Mouse (Mus musculus): ENCODE measurements at regions not wholly inside any gene's neighbourhood (a gene's known extent, or its start where the extent isn't known, plus 50 kb on each side); places are given as distances from the start of the nearest gene placed in this dataset.

DNA sequence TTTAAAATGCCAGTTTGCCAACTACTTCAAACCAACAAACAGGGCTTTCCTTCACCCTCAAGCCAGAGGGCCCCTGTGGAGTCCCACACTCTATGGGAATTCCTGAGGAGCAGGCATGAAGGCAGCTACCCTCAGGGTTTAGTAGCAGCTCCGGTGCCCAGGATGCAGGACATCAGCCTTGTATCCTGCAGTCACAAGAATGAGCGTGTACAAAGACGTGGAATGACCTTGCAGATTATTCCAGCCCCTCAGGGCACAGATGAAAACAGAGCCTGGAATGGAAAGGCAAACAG lies 143.2 kb upstream of the Car8 start:
- Histone ChIP-seq H3K27me3 (ENCODE audit: control insufficient read depth, insufficient read depth, low read length) (no peaks in the 10 kb centered on the region), H3K9ac (replicated peaks; ENCODE audit: low read depth, low read length) (no peak overlapping the region), H3K27ac (ENCODE audit: low read length) (no peak overlapping the region), H3K9me3 (ENCODE audit: control insufficient read depth, low read depth, low read length) (no peaks in the 10 kb centered on the region), H3K4me2 (replicated peaks; ENCODE audit: low read depth, low read length) (no peak overlapping the region), H3K36me3 (ENCODE audit: control insufficient read depth, insufficient read depth, low read length) (no peaks in the 10 kb centered on the region), H3K4me3 (ENCODE audit: low read depth, low read length) (no peak overlapping the region), H3K4me1 (ENCODE audit: control insufficient read depth, insufficient read depth, low read length) (no peaks in the 10 kb centered on the region)
- WGBS, result 84% methylated on average over 3 of the region's 3 CpGs
- no peak for ATAC-seq (ENCODE audit: insufficient number of reproducible peaks, insufficient read depth, low FRiP score, low read depth)

GRCm38 (mm10) chr4:8381408-8382124 lies 142.7 kb upstream of the Car8 start:
- 34% methylated on average over 13 of the region's 13 CpGs for WGBS
- no peaks in the 10 kb centered on the region for H3K9me3 ChIP-seq (ENCODE audit: control insufficient read depth, low read depth, low read length)
- H3K9ac ChIP-seq (replicated peaks; ENCODE audit: low read depth, low read length), result no peak overlapping the region
- H3K36me3 ChIP-seq (ENCODE audit: control insufficient read depth, insufficient read depth, low read length), result no peaks in the 10 kb centered on the region
- H3K4me2 ChIP-seq (replicated peaks; ENCODE audit: low read depth, low read length), result no peak overlapping the region
- no peak overlapping the region for H3K27ac ChIP-seq (ENCODE audit: low read length)
- no peak overlapping the region for H3K4me3 ChIP-seq (ENCODE audit: low read depth, low read length)
- H3K4me1 ChIP-seq (ENCODE audit: control insufficient read depth, insufficient read depth, low read length), result no peaks in the 10 kb centered on the region
- no peaks in the 10 kb centered on the region for H3K27me3 ChIP-seq (ENCODE audit: control insufficient read depth, insufficient read depth, low read length)
- no peak for ATAC-seq (ENCODE audit: insufficient number of reproducible peaks, insufficient read depth, low FRiP score, low read depth)

DNA sequence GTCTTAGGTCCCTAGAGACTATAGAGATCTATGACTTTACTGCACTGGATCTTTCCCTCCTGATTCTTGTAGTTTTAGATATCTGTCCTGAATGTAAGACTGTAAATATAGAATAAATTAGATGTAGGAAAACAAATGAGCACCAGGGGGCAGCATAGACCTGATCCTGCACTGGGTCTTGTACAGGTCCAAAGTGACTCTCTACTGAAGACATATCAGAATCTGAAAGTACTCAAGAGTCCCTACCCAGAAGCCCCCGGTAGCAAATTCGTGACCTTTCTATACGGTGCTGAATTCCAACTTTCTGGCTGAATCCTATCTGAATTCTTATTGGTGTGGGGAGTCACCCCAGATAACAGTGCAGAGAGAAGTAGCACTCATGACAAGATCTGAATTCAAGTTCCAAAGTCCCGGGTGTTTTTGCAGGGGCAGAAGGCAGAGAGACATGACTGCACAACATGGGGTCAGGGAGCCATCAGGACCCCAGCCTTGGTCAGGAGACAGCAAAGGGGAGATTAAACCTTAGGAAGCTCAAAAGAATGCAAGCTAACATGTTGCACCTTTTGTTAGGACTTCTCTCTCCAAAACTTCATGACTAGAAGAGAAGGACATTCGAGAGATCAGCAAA lies 142.0 kb upstream of the Car8 start:
- H3K27ac ChIP-seq (ENCODE audit: low read length), result no peak overlapping the region
- 48% methylated on average over 5 of the region's 5 CpGs for WGBS
- peak; percentile 46; the same call in 1 of the 2 replicates for ATAC-seq (ENCODE audit: insufficient number of reproducible peaks, insufficient read depth, low FRiP score, low read depth)

DNA sequence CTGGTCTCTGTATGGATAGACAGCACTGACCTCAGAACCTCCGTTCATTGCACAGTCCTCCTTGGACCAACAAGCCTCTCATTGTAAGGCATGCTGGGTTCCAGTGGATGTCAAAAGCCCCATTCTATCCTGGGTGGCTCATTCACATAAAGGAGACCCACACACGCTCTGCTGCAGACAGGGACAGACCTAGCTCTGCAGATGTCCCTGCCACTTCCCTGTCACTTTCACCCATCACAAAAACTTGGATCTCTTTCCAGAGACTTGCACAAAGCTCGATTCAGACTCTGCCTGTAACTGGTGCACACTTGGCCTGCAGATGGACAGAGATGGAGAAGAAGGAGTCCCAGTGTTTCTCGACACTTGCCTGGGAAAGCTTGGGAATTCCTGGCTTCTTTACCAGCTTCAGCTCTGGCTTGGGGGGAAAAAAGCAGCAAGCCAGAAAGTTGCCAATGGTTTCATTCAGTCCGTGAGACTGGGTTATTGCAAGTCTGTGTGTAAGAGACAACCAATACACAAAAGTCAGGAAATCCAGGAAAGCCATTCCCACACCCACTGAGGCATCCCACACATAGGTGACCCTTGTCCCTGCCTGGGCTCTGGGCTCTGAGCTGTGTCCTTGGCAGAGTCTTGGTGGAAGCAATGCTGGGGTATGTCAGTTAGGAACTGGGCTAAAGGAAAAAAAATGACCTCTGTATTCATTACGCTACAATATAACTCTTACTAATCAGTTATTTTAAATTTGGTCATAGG lies 136.1 kb upstream of the Car8 start:
- Histone ChIP-seq H3K9me3 (ENCODE audit: control insufficient read depth, low read depth, low read length) (no peaks in the 10 kb centered on the region), H3K9ac (replicated peaks; ENCODE audit: low read depth, low read length) (no peak overlapping the region), H3K27me3 (ENCODE audit: control insufficient read depth, insufficient read depth, low read length) (no peaks in the 10 kb centered on the region), H3K4me2 (replicated peaks; ENCODE audit: low read depth, low read length) (no peak overlapping the region), H3K4me1 (ENCODE audit: control insufficient read depth, insufficient read depth, low read length) (no peaks in the 10 kb centered on the region), H3K36me3 (ENCODE audit: control insufficient read depth, insufficient read depth, low read length) (no peaks in the 10 kb centered on the region), H3K27ac (ENCODE audit: low read length) (no peak overlapping the region), H3K4me3 (ENCODE audit: low read depth, low read length) (no peak overlapping the region)
- 82% methylated on average over 6 of the region's 6 CpGs for WGBS
- ATAC-seq (ENCODE audit: insufficient number of reproducible peaks, insufficient read depth, low FRiP score, low read depth), result no peak

More for the DNA sequence above, 142.0 kb upstream of the Car8 start:
- Histone ChIP-seq H3K36me3 (ENCODE audit: control insufficient read depth, insufficient read depth, low read length) (no peaks in the 10 kb centered on the region), H3K9me3 (ENCODE audit: control insufficient read depth, low read depth, low read length) (no peaks in the 10 kb centered on the region), H3K4me3 (ENCODE audit: low read depth, low read length) (no peak overlapping the region), H3K4me1 (ENCODE audit: control insufficient read depth, insufficient read depth, low read length) (no peaks in the 10 kb centered on the region), H3K9ac (replicated peaks; ENCODE audit: low read depth, low read length) (no peak overlapping the region), H3K4me2 (replicated peaks; ENCODE audit: low read depth, low read length) (no peak overlapping the region), H3K27me3 (ENCODE audit: control insufficient read depth, insufficient read depth, low read length) (no peaks in the 10 kb centered on the region)

DNA sequence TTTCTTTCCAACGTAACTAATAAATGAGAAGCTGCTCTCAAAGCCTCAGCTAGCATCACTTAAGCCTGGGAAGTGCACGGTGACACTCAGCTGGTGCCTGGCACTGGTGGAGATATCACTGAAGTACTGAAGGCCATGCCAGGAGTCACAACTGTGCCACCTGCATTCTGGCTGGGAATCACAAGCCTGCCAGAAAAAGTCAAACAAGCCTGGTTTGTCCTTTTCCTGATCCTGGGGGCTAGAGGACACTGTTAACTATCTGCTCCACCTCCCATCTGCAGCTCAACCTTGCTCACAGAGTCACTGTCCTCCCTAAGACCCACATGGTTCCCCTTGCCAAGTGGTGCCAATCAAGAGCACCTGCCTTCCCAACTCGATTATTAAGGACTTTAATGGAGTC lies 135.2 kb upstream of the Car8 start:
- Histone ChIP-seq H3K36me3 (ENCODE audit: control insufficient read depth, insufficient read depth, low read length) (no peaks in the 10 kb centered on the region), H3K27me3 (ENCODE audit: control insufficient read depth, insufficient read depth, low read length) (no peaks in the 10 kb centered on the region), H3K4me3 (ENCODE audit: low read depth, low read length) (no peak overlapping the region), H3K4me1 (ENCODE audit: control insufficient read depth, insufficient read depth, low read length) (no peaks in the 10 kb centered on the region), H3K27ac (ENCODE audit: low read length) (no peak overlapping the region), H3K9me3 (ENCODE audit: control insufficient read depth, low read depth, low read length) (no peaks in the 10 kb centered on the region), H3K9ac (replicated peaks; ENCODE audit: low read depth, low read length) (no peak overlapping the region), H3K4me2 (replicated peaks; ENCODE audit: low read depth, low read length) (no peak overlapping the region)
- 75% methylated on average over 3 of the region's 3 CpGs for WGBS
- ATAC-seq (ENCODE audit: insufficient number of reproducible peaks, insufficient read depth, low FRiP score, low read depth), result no peak

- no peak overlapping the region for H3K27ac ChIP-seq (ENCODE audit: low read length)
- no peaks in the 10 kb centered on the region for H3K9me3 ChIP-seq (ENCODE audit: control insufficient read depth, low read depth, low read length)
- no peak overlapping the region for H3K9ac ChIP-seq (replicated peaks; ENCODE audit: low read depth, low read length)
- no peak for ATAC-seq (ENCODE audit: insufficient number of reproducible peaks, insufficient read depth, low FRiP score, low read depth)
- no peak overlapping the region for H3K4me3 ChIP-seq (ENCODE audit: low read depth, low read length)
- H3K36me3 ChIP-seq (ENCODE audit: control insufficient read depth, insufficient read depth, low read length), result no peaks in the 10 kb centered on the region
- H3K27me3 ChIP-seq (ENCODE audit: control insufficient read depth, insufficient read depth, low read length), result no peaks in the 10 kb centered on the region
- H3K4me1 ChIP-seq (ENCODE audit: control insufficient read depth, insufficient read depth, low read length), result no peaks in the 10 kb centered on the region
- H3K4me2 ChIP-seq (replicated peaks; ENCODE audit: low read depth, low read length), result no peak overlapping the region
- 61% methylated on average over 3 of the region's 3 CpGs for WGBS
Observed at GRCm38 (mm10) chr4:8372069-8372468, 133.2 kb upstream of the Car8 start.

GRCm38 (mm10) chr4:8370786-8371185 lies 131.9 kb upstream of the Car8 start:
- Histone ChIP-seq H3K4me3 (ENCODE audit: low read depth, low read length) (no peak overlapping the region), H3K4me1 (ENCODE audit: control insufficient read depth, insufficient read depth, low read length) (no peaks in the 10 kb centered on the region), H3K27ac (ENCODE audit: low read length) (no peak overlapping the region), H3K36me3 (ENCODE audit: control insufficient read depth, insufficient read depth, low read length) (no peaks in the 10 kb centered on the region), H3K27me3 (ENCODE audit: control insufficient read depth, insufficient read depth, low read length) (no peaks in the 10 kb centered on the region), H3K4me2 (replicated peaks; ENCODE audit: low read depth, low read length) (no peak overlapping the region), H3K9ac (replicated peaks; ENCODE audit: low read depth, low read length) (no peak overlapping the region), H3K9me3 (ENCODE audit: control insufficient read depth, low read depth, low read length) (no peaks in the 10 kb centered on the region)
- no peak for ATAC-seq (ENCODE audit: insufficient number of reproducible peaks, insufficient read depth, low FRiP score, low read depth)
- 67% methylated on average over 9 of the region's 9 CpGs for WGBS

DNA sequence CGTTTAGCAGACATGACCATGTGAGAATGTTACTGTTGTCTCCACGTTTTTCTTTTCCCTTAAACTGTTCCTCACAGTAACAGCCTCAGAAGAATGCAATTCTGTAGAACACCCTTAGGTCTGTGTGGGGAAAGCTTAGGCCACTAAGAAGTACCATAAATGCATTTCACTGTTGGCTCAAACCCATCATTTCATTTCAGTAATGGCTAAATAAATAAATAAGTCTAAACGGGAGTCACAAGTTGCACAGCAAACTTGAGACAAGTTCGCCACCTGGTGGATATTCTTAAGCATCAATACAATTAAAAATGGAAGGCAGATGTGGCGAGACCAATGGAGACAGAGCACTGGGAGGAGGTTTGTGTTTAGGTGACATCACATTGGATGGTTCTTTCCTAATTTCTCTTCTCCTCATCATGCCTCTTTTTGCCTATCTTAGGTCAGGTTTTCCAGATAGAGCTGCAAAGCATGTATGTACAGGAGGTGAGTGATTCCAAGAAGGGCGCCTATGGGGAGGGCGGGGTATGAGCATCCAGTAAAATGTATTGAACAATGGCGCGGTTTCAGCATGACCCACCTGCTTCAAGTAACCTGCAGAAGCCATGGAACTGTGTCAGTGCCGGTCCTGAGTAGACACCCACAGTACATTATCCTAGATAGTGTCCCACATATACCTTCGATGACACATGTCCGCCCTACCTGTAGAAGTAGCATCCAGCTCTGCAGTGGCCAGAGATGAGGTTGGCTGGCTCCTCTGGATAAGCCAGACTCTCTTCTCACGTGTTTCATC lies 128.8 kb upstream of the Car8 start:
- peak; percentile 51; the same call in 1 of the 2 replicates for ATAC-seq (ENCODE audit: insufficient number of reproducible peaks, insufficient read depth, low FRiP score, low read depth)
- H3K4me2 ChIP-seq (replicated peaks; ENCODE audit: low read depth, low read length), result no peak overlapping the region
- 55% methylated on average over 13 of the region's 13 CpGs for WGBS

More for the DNA sequence above, 128.8 kb upstream of the Car8 start:
- H3K4me3 ChIP-seq (ENCODE audit: low read depth, low read length), result no peak overlapping the region
- H3K4me1 ChIP-seq (ENCODE audit: control insufficient read depth, insufficient read depth, low read length), result no peaks in the 10 kb centered on the region
- H3K9me3 ChIP-seq (ENCODE audit: control insufficient read depth, low read depth, low read length), result no peaks in the 10 kb centered on the region
- H3K9ac ChIP-seq (replicated peaks; ENCODE audit: low read depth, low read length), result no peak overlapping the region
- H3K27me3 ChIP-seq (ENCODE audit: control insufficient read depth, insufficient read depth, low read length), result no peaks in the 10 kb centered on the region
- no peaks in the 10 kb centered on the region for H3K36me3 ChIP-seq (ENCODE audit: control insufficient read depth, insufficient read depth, low read length)
- H3K27ac ChIP-seq (ENCODE audit: low read length), result no peak overlapping the region
